Mouse (Mus musculus) T-cell, adult 66 days (primary cell): ENCODE data around the gene Vmn2r61. TPM values are rescaled to one million over a fixed set of nuclear protein-coding genes. Genes with fewer than 3 reads are reported as not detected.

Experiments
- total RNA-seq, 2 experiments: library from RNA; stranded (reverse); gene quantifications; 3 replicates in 1 of 2; 4 replicates in 1 of 2; pipeline ENCODE4 v1.2.4; 2023

Vmn2r61 gene
- total RNA-seq = not detected

DNA sequence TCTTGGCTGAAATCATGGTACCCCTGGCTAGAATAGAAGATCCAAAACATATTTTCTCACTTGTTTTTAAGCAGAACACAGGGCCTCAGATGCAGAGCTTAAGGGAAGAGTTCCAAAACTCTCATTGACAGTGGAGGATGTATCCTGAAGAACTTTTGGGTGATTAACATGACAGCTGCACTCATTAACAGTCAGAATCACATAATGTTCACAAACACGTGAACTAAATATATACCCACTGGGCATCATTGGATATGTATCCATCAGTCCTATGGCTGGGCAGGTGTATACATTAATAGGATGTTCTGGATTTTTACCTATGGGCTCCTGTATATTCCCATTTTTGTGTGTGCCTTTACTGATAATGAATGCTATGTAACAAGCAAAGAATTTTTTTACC lies at the start of gene Vmn2r61:
Vmn2r61 (plus strand) TSS at position 301 of the 400 bp plus-strand sequence.

Other genes starting within 250 kb of the Vmn2r61 start
- not detected for gene Vmn2r59, start 201.0 kb upstream of the Vmn2r61 start, total RNA-seq
- gene Vmn2r60, start 152.3 kb upstream of the Vmn2r61 start, total RNA-seq = under 1 TPM; 0.06 TPM
- not detected for gene 4933421I07Rik, start 188.1 kb downstream of the Vmn2r61 start, total RNA-seq
- gene Zfp141, start 245.7 kb downstream of the Vmn2r61 start, total RNA-seq = 10 to 100 TPM; 32.4 to 38.7 TPM